Mouse (Mus musculus): ENCODE data around the gene Gimap9.

Gene Gimap9

GRCm38 (mm10) chr6:48675931-48676859, at the start of gene Gimap9:
Gene Gimap9 (plus strand): TSS chr6:48676129.
- in situ Hi-C loops (cut with MboI; ENCODE audit: low pct_unique_long_range_greater_than_20kb in 1 of 2, low sequenced_read_pairs in 2 of 2, unreplicated experiment in 1 of 2), result no loop called here

GRCm38 (mm10) chr6:48626464-48626863, 49.5 kb upstream of the Gimap9 start, which contains the start of gene AI854703:
Gene AI854703 (plus strand): TSS chr6:48626764.
- in situ Hi-C loops (cut with MboI; ENCODE audit: low pct_unique_long_range_greater_than_20kb in 1 of 2, low sequenced_read_pairs in 2 of 2, unreplicated experiment in 1 of 2), result no loop called here

- in situ Hi-C loops (cut with MboI; ENCODE audit: low pct_unique_long_range_greater_than_20kb in 1 of 2, low sequenced_read_pairs in 2 of 2, unreplicated experiment in 1 of 2), result no loop called here
Measured at GRCm38 (mm10) chr6:48626984-48627383, 48.9 kb upstream of the Gimap9 start.

- in situ Hi-C loops (cut with MboI; ENCODE audit: low pct_unique_long_range_greater_than_20kb in 1 of 2, low sequenced_read_pairs in 2 of 2, unreplicated experiment in 1 of 2), result no loop called here
Measured at GRCm38 (mm10) chr6:48627511-48627924, 48.4 kb upstream of the Gimap9 start.

DNA sequence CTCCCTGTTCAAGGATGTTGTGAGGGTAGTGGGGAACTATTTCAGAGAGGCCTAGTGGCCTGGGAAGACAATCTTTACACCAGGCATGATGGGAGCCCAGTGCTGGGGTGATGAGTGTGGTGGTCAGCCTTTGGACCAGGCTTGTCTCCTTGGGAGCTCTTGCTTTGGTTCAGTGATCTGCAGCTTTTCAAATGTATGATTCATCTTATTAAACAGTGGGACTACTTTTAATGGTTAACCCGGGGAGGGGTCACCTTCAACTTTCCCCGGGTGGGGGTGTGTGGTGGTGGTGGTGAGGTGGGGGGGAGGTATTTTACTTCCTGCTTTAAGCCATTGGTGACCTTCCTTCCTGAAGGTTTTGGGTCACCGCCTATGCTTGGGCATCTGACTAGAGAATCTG, 47.6 kb upstream of the Gimap9 start:
- in situ Hi-C loops (cut with MboI; ENCODE audit: low pct_unique_long_range_greater_than_20kb in 1 of 2, low sequenced_read_pairs in 2 of 2, unreplicated experiment in 1 of 2), result no loop called here

DNA sequence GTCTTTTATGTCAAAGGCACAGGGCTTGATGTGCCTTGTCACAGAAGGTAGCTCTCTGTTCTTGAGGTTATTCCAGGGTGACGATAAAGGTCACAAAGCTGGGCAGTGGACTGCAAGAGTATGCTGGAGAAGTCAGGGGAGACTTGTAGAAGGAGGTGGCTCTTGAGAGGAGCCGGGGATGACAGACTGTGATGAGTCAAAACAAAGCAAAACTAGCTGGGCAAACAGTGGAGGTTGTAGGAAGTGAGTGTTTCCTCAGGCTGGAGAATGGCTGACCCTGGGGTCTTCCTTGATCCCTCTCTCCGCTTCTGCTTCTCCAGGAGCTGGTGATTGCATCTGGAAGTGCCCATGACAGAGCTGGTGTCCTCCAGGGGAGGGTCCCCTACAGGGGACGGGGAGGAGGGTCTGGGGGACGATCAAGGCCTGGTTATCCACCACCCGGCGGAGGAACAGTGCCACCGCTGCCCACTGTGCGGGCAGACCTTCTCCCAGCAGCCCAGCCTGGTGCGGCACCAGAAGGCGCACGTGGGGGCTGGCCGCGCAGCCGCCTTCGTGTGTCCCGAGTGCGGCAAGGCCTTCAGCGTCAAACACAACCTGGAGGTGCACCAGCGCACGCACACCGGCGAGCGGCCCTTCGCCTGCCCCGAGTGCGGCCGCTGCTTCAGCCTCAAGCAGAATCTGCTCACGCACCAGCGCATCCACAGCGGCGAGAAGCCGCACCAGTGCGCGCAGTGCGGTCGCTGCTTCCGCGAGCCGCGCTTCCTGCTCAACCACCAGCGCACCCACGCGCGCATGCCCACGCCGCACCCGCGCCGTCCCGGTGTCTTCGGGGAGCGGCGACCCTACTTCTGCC, 46.9 kb upstream of the Gimap9 start:
- in situ Hi-C loops (cut with MboI; ENCODE audit: low pct_unique_long_range_greater_than_20kb in 1 of 2, low sequenced_read_pairs in 2 of 2, unreplicated experiment in 1 of 2), result no loop called here

DNA sequence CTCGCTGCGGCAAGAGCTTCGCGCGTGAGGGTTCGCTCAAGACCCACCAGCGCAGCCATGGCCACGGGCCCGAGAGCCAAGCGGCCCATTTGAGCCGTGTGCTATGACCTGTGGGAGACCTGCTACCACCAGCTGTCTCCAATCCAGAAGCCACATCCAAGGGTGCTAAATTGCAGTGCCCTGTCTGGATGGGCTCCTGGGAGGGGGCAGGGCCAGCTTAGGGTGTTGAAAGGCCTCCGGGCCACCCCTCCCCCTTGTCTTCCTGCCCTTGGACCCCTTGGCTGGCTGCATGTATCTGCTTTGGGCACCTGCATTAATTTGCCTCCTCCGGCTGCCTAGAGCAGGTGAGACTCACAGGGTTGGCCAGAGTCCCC, 46.3 kb upstream of the Gimap9 start:
- in situ Hi-C loops (cut with MboI; ENCODE audit: low pct_unique_long_range_greater_than_20kb in 1 of 2, low sequenced_read_pairs in 2 of 2, unreplicated experiment in 1 of 2), result loop anchor here in 1 of 2 experiments (10.0 kb wide), 1 partner anchor 85 kb away; no protein-coding TSS in a partner anchor

DNA sequence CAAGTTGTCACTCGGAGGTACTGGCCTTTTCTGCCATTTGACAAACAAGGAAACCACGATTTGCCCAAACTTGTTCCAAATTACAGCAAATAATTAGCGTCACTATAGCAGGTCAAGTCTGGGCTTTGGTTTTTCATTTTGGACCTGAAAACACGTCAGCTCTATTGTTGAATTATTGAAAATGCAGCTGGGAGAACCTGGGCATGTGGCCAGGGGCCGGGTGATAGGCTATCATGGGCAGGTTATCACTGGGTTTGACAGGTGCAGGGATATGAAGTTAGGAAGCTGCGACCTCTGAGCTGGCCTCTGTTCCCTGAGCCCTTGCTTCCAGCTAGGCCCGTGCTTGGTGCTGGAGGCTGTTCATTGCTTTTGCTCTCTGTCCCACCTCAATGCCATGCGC, 45.1 kb upstream of the Gimap9 start:
- in situ Hi-C loops (cut with MboI; ENCODE audit: low pct_unique_long_range_greater_than_20kb in 1 of 2, low sequenced_read_pairs in 2 of 2, unreplicated experiment in 1 of 2), result loop anchor here in 1 of 2 experiments (10.0 kb wide), 1 partner anchor 86 kb away; no protein-coding TSS in a partner anchor

DNA sequence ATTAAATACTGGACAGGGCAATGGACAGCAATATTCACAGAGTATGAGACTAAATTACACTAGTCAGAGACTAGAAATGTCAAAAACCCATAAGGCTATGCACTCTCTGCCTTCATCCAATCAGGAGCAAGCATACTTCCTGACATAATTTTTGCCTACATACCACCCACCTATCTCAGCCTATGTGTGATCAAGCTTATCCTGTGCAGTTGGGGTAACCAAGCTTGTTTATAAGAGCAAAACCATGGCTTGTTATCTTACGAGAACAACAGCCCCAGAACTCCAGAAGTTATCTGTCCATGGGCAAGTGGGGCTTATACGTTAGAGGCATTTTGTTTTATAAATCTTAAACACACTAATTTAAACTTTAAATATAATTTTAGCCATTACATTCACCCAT, 40.8 kb upstream of the Gimap9 start:
- in situ Hi-C loops (cut with MboI; ENCODE audit: low pct_unique_long_range_greater_than_20kb in 1 of 2, low sequenced_read_pairs in 2 of 2, unreplicated experiment in 1 of 2), result loop anchor here in 1 of 2 experiments (10.0 kb wide), 1 partner anchor 90 kb away; no protein-coding TSS in a partner anchor

DNA sequence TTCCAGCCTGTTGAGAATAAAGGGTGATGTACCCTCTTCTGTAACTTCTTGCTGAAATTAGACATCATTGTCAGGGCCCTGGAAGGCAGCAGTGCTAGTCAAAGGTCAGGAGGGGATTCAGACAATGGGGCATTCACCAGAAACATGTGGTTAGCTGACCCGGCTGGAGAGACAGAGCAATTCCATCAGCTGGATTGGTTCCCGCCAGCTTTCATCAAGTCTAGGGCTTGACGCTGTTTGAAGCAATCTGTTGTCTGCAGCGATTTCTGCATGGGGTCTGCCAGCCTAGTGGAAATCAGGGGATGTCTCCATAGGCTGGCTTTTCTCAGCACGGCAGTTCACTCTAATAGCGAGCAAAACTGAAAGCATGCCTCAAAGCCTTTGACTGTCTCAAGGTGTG, 39.4 kb upstream of the Gimap9 start:
- in situ Hi-C loops (cut with MboI; ENCODE audit: low pct_unique_long_range_greater_than_20kb in 1 of 2, low sequenced_read_pairs in 2 of 2, unreplicated experiment in 1 of 2), result loop anchor here in 1 of 2 experiments (10.0 kb wide), 1 partner anchor 92 kb away; no protein-coding TSS in a partner anchor

- in situ Hi-C loops (cut with MboI; ENCODE audit: low pct_unique_long_range_greater_than_20kb in 1 of 2, low sequenced_read_pairs in 2 of 2, unreplicated experiment in 1 of 2), result loop anchor here in 1 of 2 experiments (10.0 kb wide), 1 partner anchor 93 kb away; no protein-coding TSS in a partner anchor
Measured at GRCm38 (mm10) chr6:48637811-48638500, 38.0 kb upstream of the Gimap9 start.

- in situ Hi-C loops (cut with MboI; ENCODE audit: low pct_unique_long_range_greater_than_20kb in 1 of 2, low sequenced_read_pairs in 2 of 2, unreplicated experiment in 1 of 2), result loop anchor here in 1 of 2 experiments (10.0 kb wide), 1 partner anchor 94 kb away; no protein-coding TSS in a partner anchor
Measured at GRCm38 (mm10) chr6:48638553-48638952, 37.4 kb upstream of the Gimap9 start.

- in situ Hi-C loops (cut with MboI; ENCODE audit: low pct_unique_long_range_greater_than_20kb in 1 of 2, low sequenced_read_pairs in 2 of 2, unreplicated experiment in 1 of 2), result loop anchor here in 1 of 2 experiments (10.0 kb wide), 1 partner anchor 123 kb away; no protein-coding TSS in a partner anchor
Measured at GRCm38 (mm10) chr6:48641391-48641790, 34.5 kb upstream of the Gimap9 start.

- in situ Hi-C loops (cut with MboI; ENCODE audit: low pct_unique_long_range_greater_than_20kb in 1 of 2, low sequenced_read_pairs in 2 of 2, unreplicated experiment in 1 of 2), result loop anchor here in 1 of 2 experiments (10.0 kb wide), 1 partner anchor 122 kb away; no protein-coding TSS in a partner anchor
Measured at GRCm38 (mm10) chr6:48642764-48643292, 33.1 kb upstream of the Gimap9 start.

- in situ Hi-C loops (cut with MboI; ENCODE audit: low pct_unique_long_range_greater_than_20kb in 1 of 2, low sequenced_read_pairs in 2 of 2, unreplicated experiment in 1 of 2), result loop anchor here in 1 of 2 experiments (10.0 kb wide), 1 partner anchor 119 kb away; no protein-coding TSS in a partner anchor
Measured at GRCm38 (mm10) chr6:48645660-48646308, 30.1 kb upstream of the Gimap9 start.

DNA sequence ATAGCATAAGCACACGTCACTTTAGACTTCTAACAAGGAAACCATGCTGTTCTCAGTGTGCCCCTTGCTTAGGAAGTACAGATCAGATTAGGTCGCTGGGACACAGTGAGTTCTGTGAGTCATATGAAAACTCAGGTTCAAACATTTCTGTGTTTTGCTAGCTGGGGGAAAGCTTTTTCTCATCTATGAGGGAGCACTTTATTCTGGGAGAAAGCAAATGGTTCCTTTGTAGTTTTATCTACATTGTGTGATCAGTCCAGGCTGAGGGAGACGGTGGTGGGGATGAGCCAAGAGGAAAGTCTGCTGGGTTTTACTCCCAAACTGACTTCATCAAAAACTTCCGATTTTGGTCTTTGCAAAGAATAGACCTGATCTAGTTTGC, 29.6 kb upstream of the Gimap9 start:
- in situ Hi-C loops (cut with MboI; ENCODE audit: low pct_unique_long_range_greater_than_20kb in 1 of 2, low sequenced_read_pairs in 2 of 2, unreplicated experiment in 1 of 2), result loop anchor here in 1 of 2 experiments (10.0 kb wide), 1 partner anchor 119 kb away; no protein-coding TSS in a partner anchor

- in situ Hi-C loops (cut with MboI; ENCODE audit: low pct_unique_long_range_greater_than_20kb in 1 of 2, low sequenced_read_pairs in 2 of 2, unreplicated experiment in 1 of 2), result loop anchor here in 1 of 2 experiments (10.0 kb wide), 1 partner anchor 118 kb away; no protein-coding TSS in a partner anchor
Measured at GRCm38 (mm10) chr6:48646995-48647394, 28.9 kb upstream of the Gimap9 start, which contains the start of gene Gimap8. Gene Gimap8 (plus strand): TSS chr6:48647234.

Data from mouse embryonic stem cell (cell line).